Mouse (Mus musculus) hindbrain, embryonic 14.5 days (tissue): ENCODE measurements around the gene Dek. TPM values are rescaled to one million over a fixed set of nuclear protein-coding genes. Genes with fewer than 3 reads are reported as not detected.

Experiments used
- ATAC-seq: fragments of 200-750 bp; cut with Nextera tagmentation; 2 replicates; pipeline ENCODE4 v1.8.0; 2017; ENCODE audit warnings: moderate number of reproducible peaks, mild to moderate bottlenecking, moderate TSS enrichment, moderate library complexity; ENCODE audit not compliant: low FRiP score
- DNase-seq: peaks from one replicate; pipeline ENCODE4 v3.0.0-alpha.2; 2015; ENCODE audit warnings: low spot score
- H3K27ac ChIP-seq: fragments of 300-500 bp; sonication (generic); 2 replicates; pipeline ENCODE4 v1.5.1; 2014; ENCODE audit warnings: mild to moderate bottlenecking, moderate library complexity
- H3K27me3 ChIP-seq: fragments of 300-500 bp; sonication (generic); 2 replicates; pipeline ENCODE4 v1.6.1; 2014; ENCODE audit warnings: mild to moderate bottlenecking, low read length, mixed read lengths; ENCODE audit not compliant: control insufficient read depth, insufficient read depth
- H3K36me3 ChIP-seq: fragments of 300-500 bp; sonication (generic); replicated peaks from 2 replicates; pipeline ENCODE4 v1.6.1; 2014; ENCODE audit not compliant: control insufficient read depth, insufficient read depth
- H3K4me1 ChIP-seq: fragments of 300-500 bp; sonication (generic); replicated peaks from 2 replicates; pipeline ENCODE4 v1.6.1; 2014; ENCODE audit warnings: antibody characterized with exemption, low read length, mixed read lengths; ENCODE audit not compliant: control insufficient read depth, insufficient read depth
- H3K4me2 ChIP-seq: fragments of 300-500 bp; sonication (generic); replicated peaks from 2 replicates; pipeline ENCODE4 v1.6.1; 2014; ENCODE audit warnings: mild to moderate bottlenecking, moderate library complexity
- H3K4me3 ChIP-seq: fragments of 300-500 bp; sonication (generic); replicated peaks from 2 replicates; pipeline ENCODE4 v1.5.1; 2014; ENCODE audit warnings: mild to moderate bottlenecking, low read length
- H3K9ac ChIP-seq: fragments of 300-500 bp; sonication (generic); 2 replicates; pipeline ENCODE4 v1.6.1; 2014
- H3K9me3 ChIP-seq: fragments of 300-500 bp; sonication (generic); 2 replicates; pipeline ENCODE4 v1.6.1; 2016; ENCODE audit warnings: low read length; ENCODE audit not compliant: control insufficient read depth
- WGBS: fragments of 180-500 bp; shearing (Covaris S2); extraction: QIAGEN DNeasy Blood & Tissue Kit; methylation state at CpG from one replicate; pipeline ENCODE4 v1.1.7; 2014; 5-methylcytosine and 5-hydroxymethylcytosine counted together
- polyA plus RNA-seq: library from polyadenylated mRNA; unstranded; fragments of >200 nt; fragmentation: Nextera tagmentation; extraction: Ambion mirVana; gene quantifications from 2 replicates; pipeline ENCODE4 v1.2.1, GENCODE M21; 2014

Gene Dek
- polyA plus RNA-seq, 1 experiment from 2014 or later: 98.4 TPM

- peaks cover 87% of the 10 kb centered on the region for H3K36me3 ChIP-seq
- no peak overlapping the region for H3K27ac ChIP-seq
- H3K9me3 ChIP-seq: no peaks in the 10 kb centered on the region
- no peak overlapping the region for H3K4me2 ChIP-seq
- DNase-seq (no peak), ATAC-seq (no peak)
- H3K27me3 ChIP-seq: no peaks in the 10 kb centered on the region
- 92% methylated on average over 5 of the region's 5 CpGs for WGBS
- no peak overlapping the region for H3K9ac ChIP-seq
- H3K4me1 ChIP-seq: no peaks in the 10 kb centered on the region
- H3K4me3 ChIP-seq: no peak overlapping the region
These were observed 33.5 kb downstream of the Dek start for GRCm38 (mm10) chr13:47072484-47072883.

GRCm38 (mm10) chr13:47071871-47072270 lies 34.1 kb downstream of the Dek start:
- Histone ChIP-seq H3K4me1 (no peaks in the 10 kb centered on the region), H3K27me3 (no peaks in the 10 kb centered on the region), H3K4me2 (no peak overlapping the region), H3K27ac (no peak overlapping the region), H3K9me3 (no peaks in the 10 kb centered on the region), H3K9ac (no peak overlapping the region), H3K4me3 (no peak overlapping the region), H3K36me3 (peaks cover 87% of the 10 kb centered on the region)
- 96% methylated on average over 13 of the region's 13 CpGs for WGBS
- no peak for DNase-seq
- ATAC-seq: no peak

- Histone ChIP-seq H3K4me2 (no peak overlapping the region), H3K9me3 (no peaks in the 10 kb centered on the region), H3K27ac (no peak overlapping the region), H3K9ac (no peak overlapping the region), H3K4me1 (no peaks in the 10 kb centered on the region), H3K36me3 (peaks cover 93% of the 10 kb centered on the region), H3K4me3 (no peak overlapping the region), H3K27me3 (no peaks in the 10 kb centered on the region)
- 87% methylated on average over 15 of the region's 15 CpGs for WGBS
- DNase-seq (no peak), ATAC-seq (no peak)
These were observed 35.5 kb downstream of the Dek start for GRCm38 (mm10) chr13:47070329-47071080.

GRCm38 (mm10) chr13:47067001-47067400 lies 39.0 kb downstream of the Dek start:
- H3K36me3 ChIP-seq: peaks cover 87% of the 10 kb centered on the region
- no peak for DNase-seq
- no peak overlapping the region for H3K27ac ChIP-seq
- H3K9me3 ChIP-seq: no peaks in the 10 kb centered on the region
- WGBS: 94% methylated on average over 6 of the region's 6 CpGs
- H3K4me2 ChIP-seq: no peak overlapping the region
- no peaks in the 10 kb centered on the region for H3K4me1 ChIP-seq
- ATAC-seq: no peak
- H3K27me3 ChIP-seq: no peaks in the 10 kb centered on the region
- H3K4me3 ChIP-seq: no peak overlapping the region
- H3K9ac ChIP-seq: no peak overlapping the region

GRCm38 (mm10) chr13:47066516-47066915 lies 39.5 kb downstream of the Dek start:
- Histone ChIP-seq H3K27ac (no peak overlapping the region), H3K27me3 (no peaks in the 10 kb centered on the region), H3K4me1 (no peaks in the 10 kb centered on the region), H3K36me3 (peaks cover 86% of the 10 kb centered on the region), H3K4me2 (no peak overlapping the region), H3K9me3 (no peaks in the 10 kb centered on the region), H3K9ac (no peak overlapping the region), H3K4me3 (no peak overlapping the region)
- 97% methylated on average over 10 of the region's 10 CpGs for WGBS
- ATAC-seq (no peak), DNase-seq (no peak)

GRCm38 (mm10) chr13:47063985-47064760 lies 41.8 kb downstream of the Dek start:
- Histone ChIP-seq H3K9me3 (no peaks in the 10 kb centered on the region), H3K4me1 (no peaks in the 10 kb centered on the region), H3K27me3 (no peaks in the 10 kb centered on the region), H3K36me3 (peaks cover 93% of the 10 kb centered on the region), H3K4me3 (no peak overlapping the region), H3K4me2 (no peak overlapping the region), H3K9ac (no peak overlapping the region), H3K27ac (no peak overlapping the region)
- ATAC-seq: no peak
- WGBS: 83% methylated on average over 15 of the region's 15 CpGs
- DNase-seq: no peak

GRCm38 (mm10) chr13:47062756-47063155 lies 43.2 kb downstream of the Dek start:
- Histone ChIP-seq H3K36me3 (peaks cover 89% of the 10 kb centered on the region), H3K9me3 (no peaks in the 10 kb centered on the region), H3K4me1 (no peaks in the 10 kb centered on the region), H3K27ac (no peak overlapping the region), H3K9ac (no peak overlapping the region), H3K4me2 (no peak overlapping the region), H3K27me3 (no peaks in the 10 kb centered on the region), H3K4me3 (no peak overlapping the region)
- WGBS: 95% methylated on average over 17 of the region's 17 CpGs
- no peak for DNase-seq
- ATAC-seq: no peak

GRCm38 (mm10) chr13:47056781-47057180 lies 49.2 kb downstream of the Dek start:
- no peak overlapping the region for H3K4me2 ChIP-seq
- 96% methylated on average over 5 of the region's 5 CpGs for WGBS
- H3K4me1 ChIP-seq: no peaks in the 10 kb centered on the region
- DNase-seq (no peak), ATAC-seq (no peak)
- peaks cover 82% of the 10 kb centered on the region for H3K36me3 ChIP-seq
- H3K4me3 ChIP-seq: no peak overlapping the region
- no peak overlapping the region for H3K27ac ChIP-seq
- no peak overlapping the region for H3K9ac ChIP-seq
- no peaks in the 10 kb centered on the region for H3K27me3 ChIP-seq
- no peaks in the 10 kb centered on the region for H3K9me3 ChIP-seq

- 93% methylated on average over 11 of the region's 11 CpGs for WGBS
- Histone ChIP-seq H3K4me3 (no peak overlapping the region), H3K27ac (no peak overlapping the region), H3K9ac (no peak overlapping the region), H3K4me1 (no peaks in the 10 kb centered on the region), H3K36me3 (peaks cover 82% of the 10 kb centered on the region), H3K9me3 (no peaks in the 10 kb centered on the region), H3K4me2 (no peak overlapping the region), H3K27me3 (no peaks in the 10 kb centered on the region)
- DNase-seq: no peak
- no peak for ATAC-seq
These were observed 49.9 kb downstream of the Dek start for GRCm38 (mm10) chr13:47056126-47056525.
